Mouse (Mus musculus) midbrain, embryonic 12.5 days (tissue): ENCODE measurements around the gene Tfdp2. TPM values are rescaled to one million over a fixed set of nuclear protein-coding genes. Genes with fewer than 3 reads are reported as not detected.
"Not testable (repeated sequence)": the region's sequence is repeated elsewhere in the genome, so short reads cannot be mapped to it uniquely, and the experiment has no call there.

Experiments used
- ATAC-seq: fragments of 200-750 bp; cut with Nextera tagmentation; 2 replicates; pipeline ENCODE4 v1.8.0; 2017; ENCODE audit warnings: low read depth, moderate TSS enrichment, moderate library complexity; ENCODE audit not compliant: low FRiP score
- H3K27ac ChIP-seq: fragments of 300-500 bp; sonication (generic); replicated peaks from 2 replicates; pipeline ENCODE4 v1.5.1; 2016; ENCODE audit warnings: mild to moderate bottlenecking
- H3K27me3 ChIP-seq: fragments of 300-500 bp; sonication (generic); 2 replicates; pipeline ENCODE4 v1.6.1; 2016; ENCODE audit warnings: mild to moderate bottlenecking
- H3K36me3 ChIP-seq: fragments of 300-500 bp; sonication (generic); 2 replicates; pipeline ENCODE4 v1.6.1; 2016
- H3K4me1 ChIP-seq: fragments of 300-500 bp; sonication (generic); 2 replicates; pipeline ENCODE4 v1.6.1; 2016
- H3K4me2 ChIP-seq: fragments of 300-500 bp; sonication (generic); replicated peaks from 2 replicates; pipeline ENCODE4 v1.6.1; 2016; ENCODE audit warnings: mild to moderate bottlenecking, moderate library complexity
- H3K4me3 ChIP-seq: fragments of 300-500 bp; sonication (generic); 2 replicates; pipeline ENCODE4 v1.5.1; 2016; ENCODE audit warnings: mild to moderate bottlenecking
- H3K9ac ChIP-seq: fragments of 300-500 bp; sonication (generic); replicated peaks from 2 replicates; pipeline ENCODE4 v1.6.1; 2016; ENCODE audit warnings: mild to moderate bottlenecking, moderate library complexity
- H3K9me3 ChIP-seq: fragments of 300-500 bp; sonication (generic); 2 replicates; pipeline ENCODE4 v1.6.1; 2016; ENCODE audit warnings: mild to moderate bottlenecking
- WGBS: fragments of 180-500 bp; shearing (Covaris S2); methylation state at CpG from one replicate; pipeline ENCODE4 v1.1.7; 2016; 5-methylcytosine and 5-hydroxymethylcytosine counted together
- polyA plus RNA-seq: library from polyadenylated mRNA; unstranded; fragments of >200 nt; fragmentation: Nextera tagmentation; extraction: Ambion mirVana; gene quantifications from 2 replicates; pipeline ENCODE4 v1.2.1, GENCODE M21; 2016

Tfdp2 gene
- polyA plus RNA-seq, 1 experiment from 2014 or later = 124 TPM

DNA sequence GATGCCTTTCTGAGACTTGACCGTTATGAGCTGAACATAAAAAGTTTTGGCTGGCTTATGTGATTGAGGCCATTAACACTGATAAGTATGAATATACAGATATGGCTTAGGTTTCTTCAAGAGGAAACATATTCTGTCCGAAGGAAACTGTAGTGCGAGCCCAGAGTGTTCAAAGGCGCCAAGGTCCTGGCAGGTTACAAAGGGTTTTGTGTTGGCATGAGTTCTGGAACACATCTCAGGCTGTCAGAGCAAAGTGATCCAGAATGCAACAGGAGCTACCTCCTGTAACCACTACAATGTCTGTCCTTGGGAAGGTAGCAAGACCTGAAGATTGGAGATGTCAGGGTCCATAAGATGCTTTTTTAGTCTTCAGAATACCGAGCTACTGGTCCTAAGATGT, 123.3 kb downstream of the Tfdp2 start:
- 0 out of 2 replicates have a peak, but pooled peaks cover 2% of the 10 kb centered on the region for H3K4me1 ChIP-seq
- no peaks in the 10 kb centered on the region for H3K27me3 ChIP-seq
- no peak overlapping the region for H3K4me3 ChIP-seq
- peaks cover 79% of the 10 kb centered on the region for H3K36me3 ChIP-seq
- no peak for ATAC-seq
- WGBS = 97% methylated on average over 5 of the region's 5 CpGs
- H3K4me2 ChIP-seq = no peak overlapping the region
- H3K27ac ChIP-seq = no peak overlapping the region
- H3K9ac ChIP-seq = no peak overlapping the region
- no peaks in the 10 kb centered on the region for H3K9me3 ChIP-seq

DNA sequence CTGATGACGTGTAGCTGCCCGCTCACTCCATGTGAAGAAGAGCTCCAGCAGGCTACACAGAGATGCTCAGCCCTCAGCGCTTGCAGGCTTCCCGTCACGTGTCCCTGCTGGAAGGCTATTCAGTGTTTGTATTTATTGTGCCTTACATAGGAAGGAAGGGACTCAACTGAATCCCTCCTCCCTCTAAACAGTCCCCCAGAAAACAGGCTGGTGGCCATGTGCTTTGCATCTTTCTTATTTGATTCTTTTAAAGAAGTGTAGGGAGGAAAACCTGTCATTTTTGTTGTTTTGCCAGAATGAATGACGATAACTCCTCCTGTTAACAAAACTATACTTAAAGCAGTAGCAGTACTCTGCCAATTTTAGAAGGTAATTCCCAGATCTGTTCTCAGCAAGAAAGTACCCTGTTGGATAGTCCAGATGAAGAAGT, 124.5 kb downstream of the Tfdp2 start:
- WGBS = 84% methylated on average over 6 of the region's 6 CpGs
- Histone ChIP-seq H3K4me2 (no peak overlapping the region), H3K9me3 (no peaks in the 10 kb centered on the region), H3K4me3 (no peak overlapping the region), H3K27ac (no peak overlapping the region), H3K36me3 (peaks cover 71% of the 10 kb centered on the region), H3K27me3 (no peaks in the 10 kb centered on the region), H3K4me1 (0 out of 2 replicates have a peak, but pooled peaks cover 7% of the 10 kb centered on the region), H3K9ac (no peak overlapping the region)
- ATAC-seq = no peak

- no peak overlapping the region for H3K4me2 ChIP-seq
- no peak overlapping the region for H3K4me3 ChIP-seq
- no peaks in the 10 kb centered on the region for H3K9me3 ChIP-seq
- H3K36me3 ChIP-seq = peaks cover 54% of the 10 kb centered on the region
- 92% methylated on average over 15 of the region's 15 CpGs for WGBS
- 0 out of 2 replicates have a peak, but pooled peaks cover 7% of the 10 kb centered on the region for H3K4me1 ChIP-seq
- no peak overlapping the region for H3K9ac ChIP-seq
- H3K27ac ChIP-seq = no peak overlapping the region
- no peak for ATAC-seq
- H3K27me3 ChIP-seq = no peaks in the 10 kb centered on the region
These were observed 126.5 kb downstream of the Tfdp2 start for GRCm38 (mm10) chr9:96322411-96323152.

GRCm38 (mm10) chr9:96324502-96324901, 128.4 kb downstream of the Tfdp2 start:
- 57% methylated on average over 4 of the region's 4 CpGs for WGBS
- no peak overlapping the region for H3K4me2 ChIP-seq
- no peak overlapping the region for H3K4me3 ChIP-seq
- H3K27me3 ChIP-seq = no peaks in the 10 kb centered on the region
- H3K4me1 ChIP-seq = 0 out of 2 replicates have a peak, but pooled peaks cover 7% of the 10 kb centered on the region
- ATAC-seq = peak; percentile 71
- no peaks in the 10 kb centered on the region for H3K9me3 ChIP-seq
- H3K36me3 ChIP-seq = peaks cover 37% of the 10 kb centered on the region
- H3K27ac ChIP-seq = peak overlapping the region; percentile 68
- no peak overlapping the region for H3K9ac ChIP-seq

GRCm38 (mm10) chr9:96326496-96326923, 130.4 kb downstream of the Tfdp2 start:
- Histone ChIP-seq H3K9ac (no peak overlapping the region), H3K27ac (0 out of 2 replicates have a peak overlapping the region, but pooled peaks have one; percentile 26), H3K4me1 (0 out of 2 replicates have a peak, but pooled peaks cover 7% of the 10 kb centered on the region), H3K9me3 (no peaks in the 10 kb centered on the region), H3K36me3 (peaks cover 28% of the 10 kb centered on the region), H3K27me3 (no peaks in the 10 kb centered on the region), H3K4me3 (no peak overlapping the region), H3K4me2 (no peak overlapping the region)
- ATAC-seq = no peak
- WGBS = 86% methylated on average over 6 of the region's 6 CpGs

DNA sequence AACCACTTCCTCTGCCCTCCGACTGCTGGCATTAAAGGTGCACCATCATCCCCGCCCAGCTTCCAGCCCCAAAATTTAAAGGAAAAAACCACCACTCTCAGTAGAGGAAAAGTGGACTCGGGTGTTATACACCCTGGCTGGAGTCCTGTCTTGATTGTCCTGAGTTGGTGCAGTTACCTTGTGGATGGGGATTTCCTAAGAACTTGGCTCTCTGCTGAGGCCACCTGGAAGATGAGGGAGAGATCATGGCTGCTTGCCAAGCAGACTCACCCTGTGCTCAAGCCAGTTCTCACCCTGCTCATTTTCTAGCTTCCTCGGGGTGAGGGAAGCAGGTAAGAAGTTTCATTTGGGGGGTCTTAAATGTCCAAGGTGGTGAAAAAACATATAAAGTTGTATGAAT, 132.2 kb downstream of the Tfdp2 start:
- Histone ChIP-seq H3K27me3 (no peaks in the 10 kb centered on the region), H3K27ac (no peak overlapping the region), H3K9ac (no peak overlapping the region), H3K4me2 (no peak overlapping the region), H3K4me1 (0 out of 2 replicates have a peak, but pooled peaks cover 7% of the 10 kb centered on the region), H3K4me3 (no peak overlapping the region), H3K36me3 (peaks cover 26% of the 10 kb centered on the region), H3K9me3 (no peaks in the 10 kb centered on the region)
- ATAC-seq = no peak
- 92% methylated on average over 4 of the region's 4 CpGs for WGBS

DNA sequence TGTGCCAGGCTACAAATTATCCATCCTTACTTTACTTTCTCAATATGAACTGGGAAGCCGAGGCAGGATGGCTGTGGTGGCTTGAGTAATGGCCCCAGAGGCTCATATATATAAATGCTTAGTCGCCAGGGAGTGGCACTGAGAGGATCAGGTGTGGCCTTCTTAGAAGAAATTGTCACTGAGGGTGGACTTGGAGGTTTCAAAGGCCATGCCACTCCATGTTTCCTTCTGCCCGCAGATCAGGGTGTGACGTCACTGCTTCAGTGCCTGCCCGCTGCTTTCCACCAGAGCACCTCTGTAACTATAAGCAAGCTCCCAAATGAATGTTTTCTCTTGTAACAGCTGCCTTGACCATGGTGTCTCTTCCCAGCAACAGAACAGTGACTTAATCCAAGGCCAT, 135.1 kb downstream of the Tfdp2 start:
- H3K9me3 ChIP-seq = no peaks in the 10 kb centered on the region
- H3K4me2 ChIP-seq = no peak overlapping the region
- H3K4me1 ChIP-seq = no peaks in the 10 kb centered on the region
- H3K27ac ChIP-seq = no peak overlapping the region
- H3K4me3 ChIP-seq = no peak overlapping the region
- H3K9ac ChIP-seq = no peak overlapping the region
- H3K27me3 ChIP-seq = no peaks in the 10 kb centered on the region
- ATAC-seq = no peak
- H3K36me3 ChIP-seq = peaks cover 42% of the 10 kb centered on the region
- over 99% methylated on average over 5 of the region's 5 CpGs for WGBS

GRCm38 (mm10) chr9:96345750-96346149, 149.7 kb downstream of the Tfdp2 start:
- no peaks in the 10 kb centered on the region for H3K27me3 ChIP-seq
- H3K4me1 ChIP-seq = no peaks in the 10 kb centered on the region
- H3K9ac ChIP-seq = no peak overlapping the region
- ATAC-seq = no peak
- H3K4me3 ChIP-seq = no peak overlapping the region
- H3K36me3 ChIP-seq = peaks cover 27% of the 10 kb centered on the region
- WGBS = 95% methylated on average over 3 of the region's 3 CpGs
- no peak overlapping the region for H3K27ac ChIP-seq
- no peaks in the 10 kb centered on the region for H3K9me3 ChIP-seq
- no peak overlapping the region for H3K4me2 ChIP-seq

DNA sequence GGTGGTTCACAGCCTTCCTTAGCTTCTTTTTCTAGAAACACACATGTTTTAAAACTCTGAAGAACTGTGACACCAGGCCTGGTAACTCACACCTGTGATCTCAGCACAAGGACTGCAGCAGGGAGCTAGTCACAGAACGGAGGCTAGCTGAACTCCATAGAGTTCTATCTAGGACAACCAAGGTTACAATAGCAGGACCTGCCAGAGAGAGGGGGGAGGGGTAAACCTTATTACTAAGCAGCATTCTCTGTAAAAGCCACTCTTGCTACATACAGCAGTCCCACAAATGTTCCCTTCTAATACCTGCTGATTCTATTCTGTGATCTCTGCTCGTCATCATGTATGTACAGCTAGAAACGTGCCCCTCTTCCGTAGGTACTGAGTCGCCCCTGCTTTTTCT, 152.8 kb downstream of the Tfdp2 start:
- 93% methylated on average over 5 of the region's 5 CpGs for WGBS
- Histone ChIP-seq H3K4me2 (no peak overlapping the region), H3K27me3 (no peaks in the 10 kb centered on the region), H3K4me1 (no peaks in the 10 kb centered on the region), H3K27ac (no peak overlapping the region), H3K9ac (no peak overlapping the region), H3K4me3 (no peak overlapping the region), H3K36me3 (peaks cover 11% of the 10 kb centered on the region; the same call in 1 of the 2 replicates), H3K9me3 (no peaks in the 10 kb centered on the region)
- no peak for ATAC-seq

GRCm38 (mm10) chr9:96350010-96350409, 153.9 kb downstream of the Tfdp2 start:
- Histone ChIP-seq H3K4me3 (no peak overlapping the region), H3K9ac (no peak overlapping the region), H3K4me2 (no peak overlapping the region), H3K9me3 (no peaks in the 10 kb centered on the region), H3K27ac (no peak overlapping the region), H3K36me3 (peaks cover 5% of the 10 kb centered on the region; the same call in 1 of the 2 replicates), H3K4me1 (no peaks in the 10 kb centered on the region), H3K27me3 (no peaks in the 10 kb centered on the region)
- ATAC-seq = no peak
- WGBS = 39% methylated on average over 4 of the region's 4 CpGs

- no peak overlapping the region for H3K4me3 ChIP-seq
- 65% methylated on average over 3 of the region's 3 CpGs for WGBS
- no peak for ATAC-seq
These were observed 154.4 kb downstream of the Tfdp2 start for GRCm38 (mm10) chr9:96350476-96350875.

GRCm38 (mm10) chr9:96351771-96352170, 155.7 kb downstream of the Tfdp2 start:
- H3K4me1 ChIP-seq, H3K9ac ChIP-seq, H3K27ac ChIP-seq, H3K36me3 ChIP-seq, H3K4me2 ChIP-seq, H3K27me3 ChIP-seq, H3K9me3 ChIP-seq, H3K4me3 ChIP-seq, ATAC-seq: not testable (repeated sequence)
- WGBS = 91% methylated on average over 6 of the region's 6 CpGs

More at GRCm38 (mm10) chr9:96350476-96350875, 154.4 kb downstream of the Tfdp2 start:
- Histone ChIP-seq H3K4me2 (no peak overlapping the region), H3K27ac (0 out of 2 replicates have a peak overlapping the region, but pooled peaks have one; percentile 2), H3K4me1 (no peaks in the 10 kb centered on the region), H3K9me3 (no peaks in the 10 kb centered on the region), H3K27me3 (no peaks in the 10 kb centered on the region), H3K36me3 (peaks cover 4% of the 10 kb centered on the region; the same call in 1 of the 2 replicates), H3K9ac (no peak overlapping the region)
